Mouse (Mus musculus): ENCODE measurements at regions not wholly inside any gene's neighbourhood (a gene's known extent, or its start where the extent isn't known, plus 50 kb on each side); places are given as distances from the start of the nearest gene placed in this dataset.

DNA sequence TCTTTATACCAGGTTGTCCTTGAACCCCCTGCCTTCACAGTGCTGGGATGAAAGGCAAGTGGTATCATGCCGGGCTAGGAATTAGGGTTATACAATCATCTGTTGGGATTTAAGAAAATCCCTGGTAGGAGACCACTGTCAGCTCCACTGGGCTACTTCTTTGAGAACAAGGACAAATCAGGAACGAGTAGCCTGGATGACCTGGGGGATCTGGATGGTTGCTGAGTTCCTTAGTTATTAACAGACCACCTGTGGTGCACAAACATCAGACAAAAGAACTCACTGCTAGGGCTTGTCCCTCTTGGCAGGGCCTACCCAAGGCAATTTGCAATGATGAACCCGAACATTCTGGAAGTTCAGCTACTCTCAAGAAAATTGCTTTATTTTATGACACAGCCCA is 55.7 kb upstream of the Egfl6 start:
- in situ Hi-C loops (cut with MboI; ENCODE audit: low pct_unique_long_range_greater_than_20kb in 1 of 2, low sequenced_read_pairs in 2 of 2, unreplicated experiment in 1 of 2) = no loop called here

DNA sequence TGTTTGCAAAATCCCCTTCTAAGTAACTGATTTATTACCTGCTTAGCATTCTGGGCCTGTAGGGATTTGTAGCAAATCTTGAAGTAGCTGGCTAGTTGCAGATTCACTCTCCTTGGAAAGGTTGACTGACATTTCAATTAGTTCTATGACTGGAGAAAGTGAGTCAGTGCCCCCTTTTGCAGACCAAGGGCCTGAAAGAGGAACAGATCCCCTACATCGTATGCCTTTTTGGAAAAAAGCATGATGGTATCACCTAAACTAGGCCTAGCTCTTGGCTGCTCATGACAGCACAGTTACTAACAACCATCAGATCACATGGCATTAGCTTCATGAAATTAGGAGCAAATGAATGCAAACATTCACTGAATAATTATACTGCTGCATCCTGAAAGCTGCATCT is 54.7 kb upstream of the Egfl6 start:
- in situ Hi-C loops (cut with MboI; ENCODE audit: low pct_unique_long_range_greater_than_20kb in 1 of 2, low sequenced_read_pairs in 2 of 2, unreplicated experiment in 1 of 2) = no loop called here

Data from mouse embryonic stem cell (cell line).